Mouse (Mus musculus) forebrain, embryonic 14.5 days (tissue): ENCODE results near the gene Coq9. TPM values are rescaled to one million over a fixed set of nuclear protein-coding genes. Genes with fewer than 3 reads are reported as not detected.

ENCODE experiments used
- ATAC-seq: fragments of 200-750 bp; cut with Nextera tagmentation; 2 replicates; pipeline ENCODE4 v1.8.0; 2017; ENCODE audit warnings: mild to moderate bottlenecking, moderate library complexity
- DNase-seq: peaks from one replicate; pipeline ENCODE4 v3.0.0-alpha.2; 2015; ENCODE audit warnings: low spot score
- H3K27ac ChIP-seq: fragments of 300-500 bp; sonication (generic); 2 replicates; pipeline ENCODE4 v1.5.1; 2014; ENCODE audit warnings: low read depth, mild to moderate bottlenecking, control low read depth, low read length, moderate library complexity
- H3K27me3 ChIP-seq: fragments of 300-500 bp; sonication (generic); replicated peaks from 2 replicates; pipeline ENCODE4 v1.6.1; 2014; ENCODE audit warnings: low read length, control low read depth, mixed read lengths; ENCODE audit not compliant: control insufficient read depth, insufficient read depth
- H3K36me3 ChIP-seq: fragments of 300-500 bp; sonication (generic); 2 replicates; pipeline ENCODE4 v1.6.1; 2014; ENCODE audit warnings: low read length, control low read depth; ENCODE audit not compliant: control insufficient read depth, insufficient read depth
- H3K4me1 ChIP-seq: fragments of 300-500 bp; sonication (generic); 2 replicates; pipeline ENCODE4 v1.6.1; 2014; ENCODE audit warnings: antibody characterized with exemption, low read length, control low read depth; ENCODE audit not compliant: control insufficient read depth, insufficient read depth
- H3K4me2 ChIP-seq: fragments of 300-500 bp; sonication (generic); 2 replicates; pipeline ENCODE4 v1.6.1; 2014; ENCODE audit warnings: mild to moderate bottlenecking, control low read depth, low read length
- H3K4me3 ChIP-seq: fragments of 300-500 bp; sonication (generic); 2 replicates; pipeline ENCODE4 v1.5.1; 2014; ENCODE audit warnings: low read depth, low read length, control low read depth
- H3K9ac ChIP-seq: fragments of 300-500 bp; sonication (generic); 2 replicates; pipeline ENCODE4 v1.6.1; 2014; ENCODE audit warnings: mild to moderate bottlenecking, low read length, control low read depth, moderate library complexity
- H3K9me3 ChIP-seq: fragments of 300-500 bp; sonication (generic); replicated peaks from 2 replicates; pipeline ENCODE4 v1.6.1; 2016; ENCODE audit warnings: low read length, control low read depth, mixed read lengths; ENCODE audit not compliant: control insufficient read depth
- WGBS: fragments of 180-500 bp; shearing (Covaris S2); extraction: QIAGEN DNeasy Blood & Tissue Kit; methylation state at CpG from one replicate; pipeline ENCODE4 v1.1.7; 2014; 5-methylcytosine and 5-hydroxymethylcytosine counted together
- polyA plus RNA-seq: library from polyadenylated mRNA; unstranded; fragments of >200 nt; fragmentation: Nextera tagmentation; extraction: Ambion mirVana; gene quantifications from 2 replicates; pipeline ENCODE4 v1.2.1, GENCODE M21; 2014

Gene Coq9
- polyA plus RNA-seq, 1 experiment from 2014 or later = 63.1 TPM

GRCm38 (mm10) chr8:94804546-94805340, 33.4 kb upstream of the Coq9 start:
- no peaks in the 10 kb centered on the region for H3K27me3 ChIP-seq
- H3K4me3 ChIP-seq = no peak overlapping the region
- no peaks in the 10 kb centered on the region for H3K9me3 ChIP-seq
- no peak overlapping the region for H3K27ac ChIP-seq
- ATAC-seq (no peak), DNase-seq (no peak)
- no peaks in the 10 kb centered on the region for H3K36me3 ChIP-seq
- H3K4me1 ChIP-seq = no peaks in the 10 kb centered on the region
- no peak overlapping the region for H3K4me2 ChIP-seq
- 82% methylated on average over 10 of the region's 10 CpGs for WGBS
- H3K9ac ChIP-seq = no peak overlapping the region

- Histone ChIP-seq H3K27me3 (no peaks in the 10 kb centered on the region), H3K4me2 (no peak overlapping the region), H3K36me3 (no peaks in the 10 kb centered on the region), H3K4me1 (no peaks in the 10 kb centered on the region), H3K4me3 (no peak overlapping the region), H3K9me3 (no peaks in the 10 kb centered on the region), H3K27ac (no peak overlapping the region), H3K9ac (no peak overlapping the region)
- 59% methylated on average over 4 of the region's 4 CpGs for WGBS
- DNase-seq (no peak), ATAC-seq (no peak)
These were observed 32.3 kb upstream of the Coq9 start for GRCm38 (mm10) chr8:94805811-94806210.

DNA sequence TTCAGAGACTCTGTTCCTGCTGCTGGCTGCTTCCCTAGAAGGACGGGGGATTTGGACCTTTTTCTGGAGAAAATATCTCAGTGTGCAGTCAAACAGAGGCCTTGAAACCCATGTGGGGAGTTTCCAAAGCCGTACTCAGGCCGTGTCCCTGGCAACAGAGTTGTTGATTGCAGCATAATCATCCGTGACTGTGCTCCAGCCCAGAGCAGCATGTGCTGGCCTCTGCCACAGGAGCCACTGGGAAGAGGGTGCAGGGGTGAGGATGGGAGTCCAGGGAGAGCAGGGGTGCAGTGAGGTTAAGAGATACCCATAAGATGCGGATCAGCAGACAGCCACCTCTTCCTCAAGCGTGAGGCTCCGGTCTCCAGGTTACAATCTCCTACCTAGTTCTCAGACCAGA, 30.6 kb upstream of the Coq9 start:
- Histone ChIP-seq H3K27me3 (no peaks in the 10 kb centered on the region), H3K4me3 (no peak overlapping the region), H3K4me1 (no peaks in the 10 kb centered on the region), H3K36me3 (no peaks in the 10 kb centered on the region), H3K27ac (no peak overlapping the region), H3K4me2 (no peak overlapping the region), H3K9me3 (no peaks in the 10 kb centered on the region), H3K9ac (no peak overlapping the region)
- no peak for DNase-seq
- ATAC-seq = no peak
- WGBS = 75% methylated on average over 7 of the region's 7 CpGs

DNA sequence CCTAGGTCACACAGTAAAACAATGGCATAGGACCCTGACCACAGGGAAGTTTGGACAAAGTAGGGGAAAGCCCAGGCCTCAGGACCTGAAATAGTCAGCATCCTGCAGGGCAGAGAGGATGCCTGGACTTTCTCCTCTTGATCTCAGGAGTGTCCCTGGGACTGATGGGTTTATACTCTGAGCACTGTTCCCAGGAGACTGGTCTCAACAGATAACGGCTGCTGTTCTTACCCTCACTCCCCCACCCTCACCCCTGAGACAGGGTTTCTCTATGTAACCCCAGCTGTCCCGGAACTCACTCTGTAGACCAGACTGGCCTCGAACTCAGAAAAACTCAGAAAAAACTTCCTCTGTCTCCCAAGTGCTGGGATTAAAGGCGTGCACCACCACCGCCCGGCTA, 29.7 kb upstream of the Coq9 start:
- Histone ChIP-seq H3K27me3 (no peaks in the 10 kb centered on the region), H3K9me3 (no peaks in the 10 kb centered on the region), H3K27ac (no peak overlapping the region), H3K9ac (no peak overlapping the region), H3K4me2 (no peak overlapping the region), H3K4me1 (no peaks in the 10 kb centered on the region), H3K36me3 (no peaks in the 10 kb centered on the region), H3K4me3 (no peak overlapping the region)
- DNase-seq (no peak), ATAC-seq (no peak)
- WGBS = 87% methylated on average over 6 of the region's 6 CpGs

DNA sequence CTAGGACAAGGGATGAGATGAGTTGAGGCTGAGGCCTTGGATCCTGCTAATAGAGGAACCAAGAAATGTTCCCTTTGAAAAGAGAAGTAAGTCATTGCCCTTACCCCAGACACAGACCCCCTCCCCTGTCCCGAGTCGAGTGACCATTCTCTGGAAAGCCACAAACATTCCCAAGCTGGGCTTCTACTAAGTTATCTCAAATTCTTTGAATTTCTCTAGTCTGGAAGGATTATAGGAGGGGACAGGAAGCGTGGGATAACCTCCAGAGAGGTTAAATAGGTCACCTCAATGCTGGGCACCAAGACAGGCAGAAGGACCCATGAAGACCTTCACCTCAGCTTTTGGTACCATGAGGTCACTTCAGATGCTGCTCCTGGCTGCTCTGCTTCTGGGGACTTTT, 28.0 kb upstream of the Coq9 start, which contains the start of gene Ccl17:
Gene Ccl17, plus strand, starts transcription at position 301 of the 400 bp plus-strand sequence.
- Histone ChIP-seq H3K4me2 (no peak within 1 kb of the TSS), H3K9ac (no peak within 1 kb of the TSS), H3K27ac (no peak within 1 kb of the TSS), H3K9me3 (no peaks in the 10 kb centered on the region), H3K36me3 (no peaks in the 10 kb centered on the region), H3K27me3 (no peaks in the 10 kb centered on the region), H3K4me1 (no peaks in the 10 kb centered on the region), H3K4me3 (no peak within 1 kb of the TSS)
- DNase-seq = no peak
- ATAC-seq = no peak
- 73% methylated on average over 3 of the region's 3 CpGs for WGBS

- ATAC-seq (no peak), DNase-seq (no peak)
- Histone ChIP-seq H3K36me3 (no peaks in the 10 kb centered on the region), H3K9me3 (no peaks in the 10 kb centered on the region), H3K9ac (no peak overlapping the region), H3K4me1 (no peaks in the 10 kb centered on the region), H3K27me3 (no peaks in the 10 kb centered on the region), H3K27ac (no peak overlapping the region), H3K4me3 (no peak overlapping the region), H3K4me2 (no peak overlapping the region)
- 80% methylated on average over 5 of the region's 5 CpGs for WGBS
These were observed 27.3 kb upstream of the Coq9 start for GRCm38 (mm10) chr8:94810855-94811254.

DNA sequence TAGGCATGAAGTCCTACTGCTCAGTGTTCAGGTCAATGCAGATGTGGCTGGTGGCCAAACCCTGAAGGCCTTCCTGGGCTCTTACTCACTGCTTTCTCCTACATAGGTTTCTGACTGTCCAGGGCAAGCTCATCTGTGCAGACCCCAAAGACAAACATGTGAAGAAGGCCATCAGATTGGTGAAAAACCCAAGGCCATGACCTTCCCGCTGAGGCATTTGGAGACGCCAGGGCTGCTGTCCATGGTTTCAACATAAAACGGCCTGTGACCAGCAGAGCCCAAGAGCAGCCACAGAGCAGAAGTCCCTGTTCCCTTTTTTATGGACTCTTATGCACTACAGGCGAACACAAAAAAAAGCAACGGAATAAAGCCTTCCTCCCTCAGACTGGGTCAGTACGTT, 26.5 kb upstream of the Coq9 start:
- no peak for DNase-seq
- Histone ChIP-seq H3K4me1 (no peaks in the 10 kb centered on the region), H3K36me3 (no peaks in the 10 kb centered on the region), H3K4me3 (no peak overlapping the region), H3K9ac (no peak overlapping the region), H3K27me3 (no peaks in the 10 kb centered on the region), H3K27ac (no peak overlapping the region), H3K9me3 (no peaks in the 10 kb centered on the region), H3K4me2 (no peak overlapping the region)
- 82% methylated on average over 6 of the region's 6 CpGs for WGBS
- ATAC-seq = no peak

GRCm38 (mm10) chr8:94812645-94813098, 25.4 kb upstream of the Coq9 start:
- ATAC-seq (peak; percentile 74), DNase-seq (peak; percentile 95)
- 30% methylated on average over 6 of the region's 6 CpGs for WGBS
- no peak overlapping the region for H3K4me3 ChIP-seq
- H3K4me1 ChIP-seq = no peaks in the 10 kb centered on the region
- no peaks in the 10 kb centered on the region for H3K27me3 ChIP-seq
- no peaks in the 10 kb centered on the region for H3K36me3 ChIP-seq
- H3K9me3 ChIP-seq = no peaks in the 10 kb centered on the region
- H3K4me2 ChIP-seq = no peak overlapping the region
- H3K27ac ChIP-seq = no peak overlapping the region; the same call in 1 of the 2 replicates
- H3K9ac ChIP-seq = peak overlapping the region; percentile 18; the same call in 1 of the 2 replicates

GRCm38 (mm10) chr8:94814556-94814955, 23.6 kb upstream of the Coq9 start:
- DNase-seq (peak; percentile 22), ATAC-seq (no peak)
- 0% methylated on average over 1 of the region's 1 CpGs for WGBS
- H3K4me3 ChIP-seq = no peak overlapping the region
- no peaks in the 10 kb centered on the region for H3K9me3 ChIP-seq
- H3K4me2 ChIP-seq = no peak overlapping the region
- no peaks in the 10 kb centered on the region for H3K4me1 ChIP-seq
- no peaks in the 10 kb centered on the region for H3K36me3 ChIP-seq
- H3K9ac ChIP-seq = no peak overlapping the region
- no peak overlapping the region for H3K27ac ChIP-seq
- H3K27me3 ChIP-seq = no peaks in the 10 kb centered on the region
